Mouse (Mus musculus) gastrocnemius, adult 18-20 months (tissue): ENCODE data around the gene Rab10. TPM values are rescaled to one million over a fixed set of nuclear protein-coding genes. Genes with fewer than 3 reads are reported as not detected.
"Not testable (repeated sequence)": the region's sequence is repeated elsewhere in the genome, so short reads cannot be mapped to it uniquely, and the experiment has no call there.

Experiments used
- DNase-seq: peaks from one replicate; pipeline ENCODE4 v3.0.0; 2021; ENCODE audit warnings: low spot score
- total RNA-seq, 2 experiments: library from RNA; stranded (reverse); gene quantifications; 2 replicates each; pipeline ENCODE4 v1.2.3; 2021

Rab10 gene
- total RNA-seq, 2 experiments from 2014 or later: 261 to 280 TPM

- not testable (repeated sequence) for DNase-seq
These were observed 12.1 kb downstream of the Rab10 start for GRCm38 (mm10) chr12:3297622-3298021.

- DNase-seq: no peak
These were observed 13.7 kb downstream of the Rab10 start for GRCm38 (mm10) chr12:3296056-3296455.

GRCm38 (mm10) chr12:3291849-3292248, 17.9 kb downstream of the Rab10 start:
- DNase-seq: no peak

- no peak for DNase-seq
These were observed 18.7 kb downstream of the Rab10 start for GRCm38 (mm10) chr12:3291038-3291437.

GRCm38 (mm10) chr12:3288440-3288839, 21.3 kb downstream of the Rab10 start:
- DNase-seq: no peak

GRCm38 (mm10) chr12:3285919-3286318, 23.9 kb downstream of the Rab10 start:
- DNase-seq: no peak

GRCm38 (mm10) chr12:3285377-3285776, 24.4 kb downstream of the Rab10 start:
- DNase-seq: no peak

GRCm38 (mm10) chr12:3284463-3284862, 25.3 kb downstream of the Rab10 start:
- no peak for DNase-seq

- DNase-seq: no peak
These were observed 25.8 kb downstream of the Rab10 start for GRCm38 (mm10) chr12:3283829-3284440.

GRCm38 (mm10) chr12:3282954-3283353, 26.8 kb downstream of the Rab10 start:
- no peak for DNase-seq

GRCm38 (mm10) chr12:3282520-3282919, 27.2 kb downstream of the Rab10 start:
- no peak for DNase-seq

GRCm38 (mm10) chr12:3278880-3279339, 30.9 kb downstream of the Rab10 start:
- DNase-seq: no peak

- DNase-seq: no peak
These were observed 39.0 kb downstream of the Rab10 start for GRCm38 (mm10) chr12:3270818-3271217.

- no peak for DNase-seq
These were observed 42.4 kb downstream of the Rab10 start for GRCm38 (mm10) chr12:3267397-3267796.

GRCm38 (mm10) chr12:3265188-3265587, 44.6 kb downstream of the Rab10 start:
- DNase-seq: no peak

- DNase-seq: no peak
These were observed 45.3 kb downstream of the Rab10 start for GRCm38 (mm10) chr12:3264449-3264848.

GRCm38 (mm10) chr12:3261596-3261995, 48.2 kb downstream of the Rab10 start:
- no peak for DNase-seq

- no peak for DNase-seq
These were observed 53.8 kb downstream of the Rab10 start for GRCm38 (mm10) chr12:3255966-3256365.

GRCm38 (mm10) chr12:3255435-3255834, 54.3 kb downstream of the Rab10 start:
- no peak for DNase-seq

- no peak for DNase-seq
These were observed 56.2 kb downstream of the Rab10 start for GRCm38 (mm10) chr12:3253591-3253990.

GRCm38 (mm10) chr12:3246091-3246490, 63.7 kb downstream of the Rab10 start:
- DNase-seq: no peak

GRCm38 (mm10) chr12:3239544-3239943, 70.2 kb downstream of the Rab10 start:
- DNase-seq: no peak

GRCm38 (mm10) chr12:3238361-3239051, 71.3 kb downstream of the Rab10 start:
- no peak for DNase-seq
